Comparison of ENCODE assay signal across 28 mouse cellular contexts in the genomic region with DNA sequence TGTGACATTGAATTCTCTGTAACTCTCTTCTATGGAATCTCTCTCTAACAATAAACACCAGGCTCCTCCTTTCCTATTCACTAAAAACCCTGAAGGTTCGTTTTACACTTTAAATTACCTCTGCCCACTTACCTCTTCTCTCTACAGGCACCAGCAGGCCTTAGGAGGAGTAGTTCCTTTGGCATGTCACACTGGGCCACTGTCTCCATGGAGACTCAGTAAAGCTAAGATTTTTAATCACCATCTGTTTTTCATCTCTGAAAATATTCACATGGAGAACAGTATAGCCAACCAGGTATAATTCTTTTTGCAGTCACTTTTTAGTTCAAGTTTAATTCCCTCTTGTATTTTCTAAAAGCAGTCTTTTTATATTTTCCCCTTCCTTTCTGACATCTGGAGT.
DNase-seq lines count a peak whose midpoint lies in the region; ATAC-seq lines count a peak whose summit lies in the region.
"Had no signal": no experiment of that assay in that cellular context is flagged by ENCODE, and none has a peak within 500 bp of the region (broad histone marks: within the 10 kb centered on the region; RNA-seq: fewer than 3 reads in every experiment).

No protein-coding gene starts in this region.

- peak; percentile 13 to 18 for DNase-seq in left cerebral cortex, postnatal 14 days (ENCODE audit: low spot score in 2 of 2)
- DNase-seq in left cerebral cortex, postnatal 4 days, result no peak
- peak; percentile 15 for DNase-seq in embryonic facial prominence, embryonic 14.5 days (ENCODE audit: low spot score)
- peak; percentile 27 for DNase-seq in right cerebral cortex, postnatal 25 days
- no peak for DNase-seq in urinary bladder, postnatal 10 days (ENCODE audit: low spot score)
- DNase-seq: adrenal gland, adult 2 months; cerebellum, adult 18-20 months; cerebellum, postnatal 14 days; gastrocnemius, postnatal 14 days; heart, adult 11 months; kidney, postnatal 25 days; liver, postnatal 0 days; retina, postnatal 1 day had no signal

- H3K4me1 ChIP-seq in forebrain, embryonic 16.5 days (replicated peaks; ENCODE audit: control insufficient read depth, insufficient read depth, low read length), result no peaks in the 10 kb centered on the region
- H3K4me1 ChIP-seq in forebrain, embryonic 13.5 days, result no peaks in the 10 kb centered on the region
- peaks cover 3% of the 10 kb centered on the region; the same call in 1 of the 2 replicates for H3K4me1 ChIP-seq in embryonic facial prominence, embryonic 14.5 days (ENCODE audit: control insufficient read depth, insufficient read depth, low read length)
- H3K4me1 ChIP-seq: forebrain, embryonic 10.5 days; midbrain, embryonic 10.5 days; neural tube, embryonic 13.5 days had no signal

- no peak overlapping the region for H3K4me2 ChIP-seq in forebrain, embryonic 16.5 days (ENCODE audit: low read length)
- no peak overlapping the region for H3K4me2 ChIP-seq in forebrain, embryonic 13.5 days
- H3K4me2 ChIP-seq in embryonic facial prominence, embryonic 14.5 days (ENCODE audit: low read depth, low read length), result no peak overlapping the region
- H3K4me2 ChIP-seq: heart, embryonic 11.5 days; liver, embryonic 11.5 days; neural tube, embryonic 13.5 days had no signal

- 3% methylated on average over 1 of the region's 1 CpGs for WGBS in forebrain, embryonic 16.5 days
- 18% methylated on average over 1 of the region's 1 CpGs for WGBS in forebrain, embryonic 13.5 days
- 8% methylated on average over 1 of the region's 1 CpGs for WGBS in embryonic facial prominence, embryonic 14.5 days

- H3K4me3 ChIP-seq in forebrain, embryonic 16.5 days (replicated peaks; ENCODE audit: low read length), result no peak overlapping the region
- H3K4me3 ChIP-seq in forebrain, embryonic 13.5 days, result no peak overlapping the region
- no peak overlapping the region for H3K4me3 ChIP-seq in embryonic facial prominence, embryonic 14.5 days (ENCODE audit: low read depth, low read length)
- H3K4me3 ChIP-seq: forebrain, embryonic 10.5 days; layer of hippocampus, adult 2 months; midbrain, embryonic 10.5 days; myocyte; neural tube, embryonic 13.5 days had no signal

- H3K27me3 ChIP-seq in forebrain, embryonic 16.5 days (replicated peaks; ENCODE audit: control insufficient read depth, insufficient read depth, low read length), result no peaks in the 10 kb centered on the region
- no peaks in the 10 kb centered on the region for H3K27me3 ChIP-seq in forebrain, embryonic 13.5 days
- H3K27me3 ChIP-seq in embryonic facial prominence, embryonic 14.5 days (replicated peaks; ENCODE audit: control insufficient read depth, insufficient read depth, low read length), result no peaks in the 10 kb centered on the region
- H3K27me3 ChIP-seq: neural tube, embryonic 13.5 days; Patski had no signal

- H3K36me3 ChIP-seq in forebrain, embryonic 16.5 days (ENCODE audit: control insufficient read depth, insufficient read depth), result no peaks in the 10 kb centered on the region
- no peaks in the 10 kb centered on the region for H3K36me3 ChIP-seq in forebrain, embryonic 13.5 days (ENCODE audit: poor library complexity, severe bottlenecking)
- no peaks in the 10 kb centered on the region for H3K36me3 ChIP-seq in embryonic facial prominence, embryonic 14.5 days (ENCODE audit: control insufficient read depth, insufficient read depth, low read length)
- H3K36me3 ChIP-seq: forebrain, embryonic 10.5 days; midbrain, embryonic 10.5 days; neural tube, embryonic 13.5 days had no signal

- H3K9me3 ChIP-seq in forebrain, embryonic 16.5 days (ENCODE audit: control insufficient read depth, low read length), result no peaks in the 10 kb centered on the region
- no peaks in the 10 kb centered on the region for H3K9me3 ChIP-seq in forebrain, embryonic 13.5 days (replicated peaks)
- no peaks in the 10 kb centered on the region for H3K9me3 ChIP-seq in embryonic facial prominence, embryonic 14.5 days (ENCODE audit: control insufficient read depth, low read length)
- H3K9me3 ChIP-seq: forebrain, embryonic 10.5 days; midbrain, embryonic 10.5 days; neural tube, embryonic 13.5 days had no signal

- peak; percentile 47; the same call in 1 of the 2 replicates for ATAC-seq in forebrain, embryonic 16.5 days
- no peak for ATAC-seq in forebrain, embryonic 13.5 days
- no peak for ATAC-seq in embryonic facial prominence, embryonic 14.5 days (ENCODE audit: low read depth)
- ATAC-seq: hindbrain, embryonic 16.5 days; intestine, postnatal 0 days; liver, postnatal 0 days; lung, postnatal 0 days; midbrain, embryonic 16.5 days; Patski had no signal

- intact Hi-C loops in left cerebral cortex, postnatal 14 days (cut with DNase I), result loop anchor here (5.0 to 10.0 kb wide), 2 partner anchors 219 to 467 kb away; partner anchors contain the start of gene Itgb8
- intact Hi-C loops in left cerebral cortex, postnatal 4 days (cut with DNase I), result no loop called here

- no peak overlapping the region for H3K9ac ChIP-seq in forebrain, embryonic 16.5 days (replicated peaks; ENCODE audit: low read depth, low read length)
- no peak overlapping the region for H3K9ac ChIP-seq in forebrain, embryonic 13.5 days
- H3K9ac ChIP-seq in embryonic facial prominence, embryonic 14.5 days (ENCODE audit: low read depth, low read length), result no peak overlapping the region
- H3K9ac ChIP-seq: liver, postnatal 0 days; neural tube, embryonic 13.5 days had no signal

- no peak overlapping the region for H3K27ac ChIP-seq in forebrain, embryonic 16.5 days (ENCODE audit: low read length)
- H3K27ac ChIP-seq in forebrain, embryonic 13.5 days, result no peak overlapping the region
- H3K27ac ChIP-seq in embryonic facial prominence, embryonic 14.5 days (replicated peaks; ENCODE audit: low read depth, low read length), result no peak overlapping the region
- H3K27ac ChIP-seq: forebrain, embryonic 10.5 days; layer of hippocampus, adult 2 months; macrophage; midbrain, embryonic 10.5 days; neural tube, embryonic 13.5 days had no signal

Comparison
In these comparisons a context has a peak if more than half of its experiments do, and no peak if none do; other contexts are left out.
1. DNase-seq: peak in left cerebral cortex, postnatal 14 days (2 of 2), embryonic facial prominence, embryonic 14.5 days (single experiment) and right cerebral cortex, postnatal 25 days (single experiment); none in left cerebral cortex, postnatal 4 days (single experiment) and urinary bladder, postnatal 10 days (single experiment).